Mouse (Mus musculus): Measurements from ENCODE around the gene H60b. TPM values are rescaled to one million over a fixed set of nuclear protein-coding genes. Genes with fewer than 3 reads are reported as not detected.
A peak's percentile ranks its signal among the peaks of the same experiment; 100 is the strongest.
"Not testable (repeated sequence)": the region's sequence is repeated elsewhere in the genome, so short reads cannot be mapped to it uniquely, and the experiment has no call there.

Gene H60b
- 0.49 and 0.91 TPM in 2 replicates for polyA plus RNA-seq (2015; fragmentation: Nextera tagmentation; extraction: Ambion mirVana)

GRCm38 (mm10) chr10:22158310-22158999 lies at the start of gene H60b, which contains the start of gene Raet1e:
H60b (plus strand) TSS chr10:22158586.
Raet1e (plus strand) TSS chr10:22158569.
- under 1% methylated on average over 46 of the region's 48 CpGs for WGBS
- peak; percentile 89 for ATAC-seq (ENCODE audit: insufficient read depth, low FRiP score)
- H3K4me2 ChIP-seq (ENCODE audit: low read depth, low read length): peak within 1 kb of the TSS; percentile 50
- H3K9me3 ChIP-seq (replicated peaks; ENCODE audit: control insufficient read depth, low read length); H3K4me1 ChIP-seq (ENCODE audit: control insufficient read depth, insufficient read depth, low read length); H3K27ac ChIP-seq (ENCODE audit: low read length); H3K36me3 ChIP-seq (ENCODE audit: control insufficient read depth, insufficient read depth, low read length): not testable (repeated sequence)
- H3K27me3 ChIP-seq (ENCODE audit: control insufficient read depth, insufficient read depth, low read length): peaks cover 39% of the 10 kb centered on the region
- H3K4me3 ChIP-seq (replicated peaks; ENCODE audit: low read length): peak within 1 kb of the TSS; percentile 45
- H3K9ac ChIP-seq (ENCODE audit: low read length): peak within 1 kb of the TSS; percentile 35; the same call in 1 of the 2 replicates

GRCm38 (mm10) chr10:22140665-22141280 lies 17.6 kb upstream of the H60b start:
- WGBS: 1% methylated on average over 19 of the region's 19 CpGs
- no peaks in the 10 kb centered on the region for H3K4me1 ChIP-seq (ENCODE audit: control insufficient read depth, insufficient read depth, low read length)
- H3K4me2 ChIP-seq (ENCODE audit: low read depth, low read length): peak overlapping the region; percentile 71
- peak; percentile 26 for ATAC-seq (ENCODE audit: insufficient read depth, low FRiP score)
- H3K27ac ChIP-seq (ENCODE audit: low read length): no peak overlapping the region
- H3K27me3 ChIP-seq (ENCODE audit: control insufficient read depth, insufficient read depth, low read length): no peaks in the 10 kb centered on the region
- H3K36me3 ChIP-seq (ENCODE audit: control insufficient read depth, insufficient read depth, low read length): no peaks in the 10 kb centered on the region
- peak overlapping the region; percentile 45 for H3K4me3 ChIP-seq (replicated peaks; ENCODE audit: low read length)
- H3K9me3 ChIP-seq (replicated peaks; ENCODE audit: control insufficient read depth, low read length): no peaks in the 10 kb centered on the region
- peak overlapping the region; percentile 63 for H3K9ac ChIP-seq (ENCODE audit: low read length)

GRCm38 (mm10) chr10:22142194-22142593 lies 16.2 kb upstream of the H60b start:
- H3K4me2 ChIP-seq (ENCODE audit: low read depth, low read length); H3K4me1 ChIP-seq (ENCODE audit: control insufficient read depth, insufficient read depth, low read length); H3K9me3 ChIP-seq (replicated peaks; ENCODE audit: control insufficient read depth, low read length); H3K27ac ChIP-seq (ENCODE audit: low read length); H3K36me3 ChIP-seq (ENCODE audit: control insufficient read depth, insufficient read depth, low read length); H3K9ac ChIP-seq (ENCODE audit: low read length); H3K4me3 ChIP-seq (replicated peaks; ENCODE audit: low read length); ATAC-seq (ENCODE audit: insufficient read depth, low FRiP score); H3K27me3 ChIP-seq (ENCODE audit: control insufficient read depth, insufficient read depth, low read length): not testable (repeated sequence)
- WGBS: 82% methylated on average over 1 of the region's 1 CpGs

GRCm38 (mm10) chr10:22142926-22143325 lies 15.5 kb upstream of the H60b start:
- WGBS: 80% methylated on average over 5 of the region's 5 CpGs
- ATAC-seq (ENCODE audit: insufficient read depth, low FRiP score): no peak
- Histone ChIP-seq H3K36me3 (ENCODE audit: control insufficient read depth, insufficient read depth, low read length) (no peaks in the 10 kb centered on the region), H3K9me3 (replicated peaks; ENCODE audit: control insufficient read depth, low read length) (no peaks in the 10 kb centered on the region), H3K9ac (ENCODE audit: low read length) (no peak overlapping the region), H3K4me2 (ENCODE audit: low read depth, low read length) (no peak overlapping the region), H3K27ac (ENCODE audit: low read length) (no peak overlapping the region), H3K27me3 (ENCODE audit: control insufficient read depth, insufficient read depth, low read length) (no peaks in the 10 kb centered on the region), H3K4me3 (replicated peaks; ENCODE audit: low read length) (no peak overlapping the region), H3K4me1 (ENCODE audit: control insufficient read depth, insufficient read depth, low read length) (no peaks in the 10 kb centered on the region)

- H3K9me3 ChIP-seq (replicated peaks; ENCODE audit: control insufficient read depth, low read length): no peaks in the 10 kb centered on the region
- peaks cover 6% of the 10 kb centered on the region; the same call in 1 of the 2 replicates for H3K27me3 ChIP-seq (ENCODE audit: control insufficient read depth, insufficient read depth, low read length)
- ATAC-seq (ENCODE audit: insufficient read depth, low FRiP score): peak; percentile 93
- peaks cover 16% of the 10 kb centered on the region for H3K4me1 ChIP-seq (ENCODE audit: control insufficient read depth, insufficient read depth, low read length)
- peak overlapping the region; percentile 75; the same call in 1 of the 2 replicates for H3K27ac ChIP-seq (ENCODE audit: low read length)
- H3K36me3 ChIP-seq (ENCODE audit: control insufficient read depth, insufficient read depth, low read length): no peaks in the 10 kb centered on the region
- H3K9ac ChIP-seq (ENCODE audit: low read length): peak overlapping the region; percentile 87
- H3K4me3 ChIP-seq (replicated peaks; ENCODE audit: low read length): peak overlapping the region; percentile 73
- under 1% methylated on average over 50 of the region's 50 CpGs for WGBS
- H3K4me2 ChIP-seq (ENCODE audit: low read depth, low read length): peak overlapping the region; percentile 93
Observed at GRCm38 (mm10) chr10:22148441-22149072, 9.8 kb upstream of the H60b start.

GRCm38 (mm10) chr10:22149073-22149690 lies 9.2 kb upstream of the H60b start, which contains the start of gene E030030I06Rik:
E030030I06Rik (minus strand) TSS chr10:22149270.
- H3K27ac ChIP-seq (ENCODE audit: low read length): peak within 1 kb of the TSS; percentile 75; the same call in 1 of the 2 replicates
- peaks cover 7% of the 10 kb centered on the region; the same call in 1 of the 2 replicates for H3K27me3 ChIP-seq (ENCODE audit: control insufficient read depth, insufficient read depth, low read length)
- no peaks in the 10 kb centered on the region for H3K36me3 ChIP-seq (ENCODE audit: control insufficient read depth, insufficient read depth, low read length)
- peaks cover 16% of the 10 kb centered on the region for H3K4me1 ChIP-seq (ENCODE audit: control insufficient read depth, insufficient read depth, low read length)
- peak within 1 kb of the TSS; percentile 73 for H3K4me3 ChIP-seq (replicated peaks; ENCODE audit: low read length)
- no peaks in the 10 kb centered on the region for H3K9me3 ChIP-seq (replicated peaks; ENCODE audit: control insufficient read depth, low read length)
- peak; percentile 37 for ATAC-seq (ENCODE audit: insufficient read depth, low FRiP score)
- H3K4me2 ChIP-seq (ENCODE audit: low read depth, low read length): peak within 1 kb of the TSS; percentile 93
- H3K9ac ChIP-seq (ENCODE audit: low read length): peak within 1 kb of the TSS; percentile 87
- under 1% methylated on average over 37 of the region's 37 CpGs for WGBS

- peaks cover 16% of the 10 kb centered on the region for H3K4me1 ChIP-seq (ENCODE audit: control insufficient read depth, insufficient read depth, low read length)
- H3K4me3 ChIP-seq (replicated peaks; ENCODE audit: low read length): peak overlapping the region; percentile 73
- peaks cover 10% of the 10 kb centered on the region; the same call in 1 of the 2 replicates for H3K27me3 ChIP-seq (ENCODE audit: control insufficient read depth, insufficient read depth, low read length)
- ATAC-seq (ENCODE audit: insufficient read depth, low FRiP score): no peak
- H3K9ac ChIP-seq (ENCODE audit: low read length): peak overlapping the region; percentile 87
- no peaks in the 10 kb centered on the region for H3K9me3 ChIP-seq (replicated peaks; ENCODE audit: control insufficient read depth, low read length)
- WGBS: 1% methylated on average over 50 of the region's 50 CpGs
- H3K4me2 ChIP-seq (ENCODE audit: low read depth, low read length): peak overlapping the region; percentile 93
- no peak overlapping the region for H3K27ac ChIP-seq (ENCODE audit: low read length)
- no peaks in the 10 kb centered on the region for H3K36me3 ChIP-seq (ENCODE audit: control insufficient read depth, insufficient read depth, low read length)
Observed at GRCm38 (mm10) chr10:22149691-22150465, 8.5 kb upstream of the H60b start.

- H3K27ac ChIP-seq (ENCODE audit: low read length): no peak overlapping the region
- H3K9ac ChIP-seq (ENCODE audit: low read length): no peak overlapping the region
- peak overlapping the region; percentile 73 for H3K4me3 ChIP-seq (replicated peaks; ENCODE audit: low read length)
- no peaks in the 10 kb centered on the region for H3K9me3 ChIP-seq (replicated peaks; ENCODE audit: control insufficient read depth, low read length)
- peaks cover 16% of the 10 kb centered on the region for H3K4me1 ChIP-seq (ENCODE audit: control insufficient read depth, insufficient read depth, low read length)
- peak overlapping the region; percentile 93 for H3K4me2 ChIP-seq (ENCODE audit: low read depth, low read length)
- WGBS: under 1% methylated on average over 27 of the region's 27 CpGs
- peaks cover 17% of the 10 kb centered on the region for H3K27me3 ChIP-seq (ENCODE audit: control insufficient read depth, insufficient read depth, low read length)
- no peak for ATAC-seq (ENCODE audit: insufficient read depth, low FRiP score)
- H3K36me3 ChIP-seq (ENCODE audit: control insufficient read depth, insufficient read depth, low read length): no peaks in the 10 kb centered on the region
Observed at GRCm38 (mm10) chr10:22150593-22150992, 7.8 kb upstream of the H60b start.
